Mouse (Mus musculus) kidney, postnatal 14 days (tissue): ENCODE data around the gene Mrln.

Experiments used
- DNase-seq: peaks from one replicate; pipeline ENCODE4 v3.0.0; 2022; ENCODE audit warnings: mixed read lengths

Gene Mrln

GRCm38 (mm10) chr10:70204505-70205399 lies at the start of gene Mrln:
Mrln (plus strand) TSS chr10:70204664.
- DNase-seq: no peak

GRCm38 (mm10) chr10:70156431-70157165 lies 47.9 kb upstream of the Mrln start:
- no peak for DNase-seq

GRCm38 (mm10) chr10:70159651-70160320 lies 44.7 kb upstream of the Mrln start:
- no peak for DNase-seq

GRCm38 (mm10) chr10:70160811-70161210 lies 43.7 kb upstream of the Mrln start:
- no peak for DNase-seq

GRCm38 (mm10) chr10:70161504-70161903 lies 43.0 kb upstream of the Mrln start:
- no peak for DNase-seq

GRCm38 (mm10) chr10:70163681-70164080 lies 40.8 kb upstream of the Mrln start:
- no peak for DNase-seq

- no peak for DNase-seq
These were observed 38.6 kb upstream of the Mrln start for GRCm38 (mm10) chr10:70165877-70166276.

GRCm38 (mm10) chr10:70166427-70166826 lies 38.0 kb upstream of the Mrln start:
- no peak for DNase-seq

- DNase-seq: no peak
These were observed 36.8 kb upstream of the Mrln start for GRCm38 (mm10) chr10:70167625-70168024.

- DNase-seq: no peak
These were observed 36.1 kb upstream of the Mrln start for GRCm38 (mm10) chr10:70168396-70168795.

- no peak for DNase-seq
These were observed 35.4 kb upstream of the Mrln start for GRCm38 (mm10) chr10:70169044-70169443.

GRCm38 (mm10) chr10:70173314-70173713 lies 31.1 kb upstream of the Mrln start:
- peak; percentile 75 for DNase-seq

- no peak for DNase-seq
These were observed 29.8 kb upstream of the Mrln start for GRCm38 (mm10) chr10:70174494-70175190.

- no peak for DNase-seq
These were observed 23.7 kb upstream of the Mrln start for GRCm38 (mm10) chr10:70180727-70181126.

- DNase-seq: peak; percentile 90
These were observed 23.0 kb upstream of the Mrln start for GRCm38 (mm10) chr10:70181279-70181972.

GRCm38 (mm10) chr10:70183210-70184080 lies 21.0 kb upstream of the Mrln start:
- peak; percentile 30 for DNase-seq

- peak; percentile 47 for DNase-seq
These were observed 18.3 kb upstream of the Mrln start for GRCm38 (mm10) chr10:70186136-70186535.

GRCm38 (mm10) chr10:70186586-70186985 lies 17.9 kb upstream of the Mrln start:
- DNase-seq: no peak

GRCm38 (mm10) chr10:70189864-70190263 lies 14.6 kb upstream of the Mrln start:
- DNase-seq: no peak

GRCm38 (mm10) chr10:70194283-70194682 lies 10.2 kb upstream of the Mrln start:
- DNase-seq: no peak

- DNase-seq: no peak
These were observed 9.2 kb upstream of the Mrln start for GRCm38 (mm10) chr10:70195279-70195678.
